Mouse (Mus musculus) heart, postnatal 25 days (tissue): ENCODE measurements around the gene Olfr402. TPM values are rescaled to one million over a fixed set of nuclear protein-coding genes. Genes with fewer than 3 reads are reported as not detected.
"Not testable (repeated sequence)": the region's sequence is repeated elsewhere in the genome, so short reads cannot be mapped to it uniquely, and the experiment has no call there.

Source experiments
- DNase-seq: peaks from one replicate; pipeline ENCODE4 v3.0.0; 2022; ENCODE audit warnings: low spot score
- intact Hi-C: fragments of 180-260 bp; cut with DNase I; formaldehyde crosslinking; loops from one replicate; pipeline ENCODE4 v1.15.1; 2025
- total RNA-seq, 2 experiments: library from RNA; stranded (reverse); gene quantifications; 2 replicates each; pipeline ENCODE4 v1.2.3; 2021

Olfr402 gene
- total RNA-seq = not detected

- intact Hi-C loops = no loop called here
- DNase-seq = no peak
Observed at GRCm38 (mm10) chr11:74153229-74153628, at the start of gene Olfr402. Gene Olfr402 (plus strand): TSS chr11:74153529.

GRCm38 (mm10) chr11:74105066-74105465, 48.3 kb upstream of the Olfr402 start:
- intact Hi-C loops = no loop called here
- no peak for DNase-seq

DNA sequence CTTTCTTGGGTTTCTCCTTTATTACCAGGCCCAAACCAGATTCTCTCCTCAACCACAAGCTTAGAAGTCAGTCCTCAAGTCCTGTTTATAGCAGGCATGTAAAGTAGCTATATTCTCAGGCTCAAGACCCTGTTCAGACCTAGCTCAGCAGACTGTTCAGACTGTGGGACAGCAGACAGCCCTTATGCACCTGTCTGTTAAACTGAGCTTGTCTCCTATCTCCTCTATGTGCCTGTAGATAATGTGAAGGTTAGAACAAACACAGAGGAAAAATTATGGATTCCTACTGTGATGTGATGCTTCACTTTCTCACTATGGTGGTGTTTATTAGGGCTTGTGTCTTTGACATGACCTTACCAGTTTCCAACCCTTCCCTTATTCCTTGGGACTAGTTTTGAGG, 39.9 kb upstream of the Olfr402 start, which contains the start of gene Olfr401:
Gene Olfr401 (plus strand): TSS at position 301 of the 400 bp plus-strand sequence.
- DNase-seq = no peak
- intact Hi-C loops = no loop called here

- DNase-seq, intact Hi-C loops: not testable (repeated sequence)
Observed at GRCm38 (mm10) chr11:74140001-74140400, 13.3 kb upstream of the Olfr402 start.

DNA sequence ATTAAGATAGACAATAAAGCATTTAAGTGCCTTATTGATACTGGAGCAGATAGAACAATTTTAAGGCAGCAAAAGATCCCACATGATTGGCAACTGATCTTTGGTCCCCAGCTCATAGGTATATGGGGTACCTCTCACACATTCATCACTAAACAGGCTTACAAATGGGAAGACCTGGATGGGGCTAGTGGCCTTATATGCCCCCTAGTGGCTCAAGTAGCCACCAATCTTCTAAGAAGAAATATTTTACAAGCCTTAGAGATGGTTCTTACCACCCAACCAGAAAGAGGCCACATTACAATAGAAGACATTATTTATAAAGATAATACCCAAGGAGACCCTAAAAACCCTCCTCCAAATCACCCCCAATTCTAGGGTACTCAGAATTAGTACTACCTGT, 7.5 kb upstream of the Olfr402 start:
- intact Hi-C loops = no loop called here
- DNase-seq = no peak

- no peak for DNase-seq
- intact Hi-C loops = no loop called here
Observed at GRCm38 (mm10) chr11:74168771-74169170, 15.4 kb downstream of the Olfr402 start.

- intact Hi-C loops = no loop called here
- no peak for DNase-seq
Observed at GRCm38 (mm10) chr11:74183168-74183567, 29.8 kb downstream of the Olfr402 start.

DNA sequence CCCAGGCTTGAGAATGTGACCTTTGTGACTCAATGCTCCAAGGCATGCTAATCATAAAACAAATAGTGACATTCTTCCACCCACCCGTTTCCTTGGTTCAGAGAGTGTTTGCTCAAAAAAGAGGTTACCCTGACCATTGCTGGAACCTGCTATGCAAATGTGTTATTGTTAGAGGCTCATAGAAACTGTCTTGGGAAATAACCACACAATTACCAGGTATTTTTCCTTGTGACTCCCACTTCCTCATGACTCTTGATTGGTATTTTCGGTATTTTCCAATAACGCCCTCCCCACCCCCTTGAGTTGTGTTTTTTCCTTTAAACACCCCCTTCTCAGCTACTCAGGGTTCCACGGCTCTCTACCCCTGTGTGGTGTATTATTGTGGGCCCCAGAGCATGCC, 30.4 kb downstream of the Olfr402 start:
- intact Hi-C loops = no loop called here

GRCm38 (mm10) chr11:74185949-74186348, 32.6 kb downstream of the Olfr402 start, which contains the start of gene Olfr403:
Gene Olfr403 (plus strand): TSS chr11:74186249.
- no peak for DNase-seq
- intact Hi-C loops = no loop called here

More for the DNA sequence above, 30.4 kb downstream of the Olfr402 start:
- no peak for DNase-seq

Other genes with a start within 250 kb of the Olfr402 start
- gene Olfr395, start 244.2 kb upstream of the Olfr402 start, total RNA-seq = not detected
- not detected for gene Olfr23, start 216.9 kb upstream of the Olfr402 start, total RNA-seq
- not detected for gene Olfr397, start 192.7 kb upstream of the Olfr402 start, total RNA-seq
- not detected for gene Olfr398, start 163.1 kb upstream of the Olfr402 start, total RNA-seq
- gene Olfr139, start 97.0 kb upstream of the Olfr402 start, total RNA-seq = not detected
- not detected for gene Olfr399, start 96.9 kb upstream of the Olfr402 start, total RNA-seq
- gene Zfp616, start 83.6 kb upstream of the Olfr402 start, total RNA-seq = not detected
- not detected for gene Olfr401, start 39.8 kb upstream of the Olfr402 start, total RNA-seq
- gene Olfr403, start 32.7 kb downstream of the Olfr402 start, total RNA-seq = not detected
- not detected for gene Olfr43, start 57.9 kb downstream of the Olfr402 start, total RNA-seq
- not detected for gene Olfr406, start 106.3 kb downstream of the Olfr402 start, total RNA-seq
- not detected for gene Olfr59, start 130.2 kb downstream of the Olfr402 start, total RNA-seq
- not detected for gene Olfr410, start 184.5 kb downstream of the Olfr402 start, total RNA-seq
- not detected for gene Olfr411, start 199.1 kb downstream of the Olfr402 start, total RNA-seq
- not detected for gene Olfr412, start 208.5 kb downstream of the Olfr402 start, total RNA-seq